Mouse (Mus musculus): ENCODE measurements at regions not wholly inside any gene's neighbourhood (a gene's known extent, or its start where the extent isn't known, plus 50 kb on each side); places are given as distances from the start of the nearest gene placed in this dataset.

- TF ChIP-seq POLR2AphosphoS2 (IDR thresholded peaks at IDR 0.05; ENCODE audit: low read length) (no peak), USF1 (IDR thresholded peaks at IDR 0.05; ENCODE audit: low read depth, low read length) (no peak), TBP (IDR thresholded peaks at IDR 0.05; ENCODE audit: low read depth, low read length) (no peak), JUND (IDR thresholded peaks at IDR 0.05; ENCODE audit: low read depth, low read length) (no peak), MXI1 (IDR thresholded peaks at IDR 0.05; ENCODE audit: low read depth, low read length) (no peak)
Measured at GRCm38 (mm10) chr3:15158926-15159325, 173.2 kb downstream of the Gm9733 start.

DNA sequence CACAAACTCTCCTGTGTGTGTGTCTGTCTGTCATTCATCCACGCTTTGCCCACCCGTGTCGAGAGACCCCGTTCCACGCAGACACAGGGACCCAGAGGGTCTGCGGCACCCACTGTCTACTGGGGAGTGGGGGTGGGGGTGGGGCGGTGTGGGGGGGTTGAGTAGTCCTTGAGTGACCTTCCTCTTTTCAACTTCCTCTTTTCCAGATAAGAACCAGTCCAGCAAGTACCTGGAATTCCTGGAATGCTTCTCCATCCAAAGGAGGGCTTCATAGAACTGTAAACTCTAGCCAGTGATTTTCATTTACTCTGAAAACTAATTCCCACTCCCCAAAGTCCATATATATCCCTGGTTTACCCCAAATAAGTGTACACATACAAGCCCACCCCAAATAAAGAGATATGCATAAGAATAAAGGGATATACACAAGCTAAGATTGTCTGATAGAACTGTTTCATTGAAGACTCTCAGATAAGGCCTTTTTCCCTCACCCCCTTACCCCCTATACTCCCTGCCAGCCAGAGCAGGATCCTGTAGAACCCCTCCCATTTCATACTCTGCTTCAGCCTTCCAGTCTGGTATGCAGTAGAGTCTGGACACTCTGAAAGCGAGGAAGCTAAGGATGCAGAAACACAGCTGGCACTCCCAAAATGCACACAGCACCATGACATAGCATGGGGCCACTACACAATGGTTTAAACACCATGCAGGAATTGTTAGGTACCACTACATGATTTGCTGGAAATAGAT, 172.0 kb downstream of the Gm9733 start:
- Histone ChIP-seq H3K4me3 (ENCODE audit: control insufficient read depth in 1 of 2, insufficient read depth in 1 of 2, low read depth in 2 of 2, low read length in 2 of 2) (no peak overlapping the region), H3K9me3 (replicated peaks; ENCODE audit: insufficient read depth, low read length) (no peaks in the 10 kb centered on the region), H3K79me2 (ENCODE audit: control insufficient read depth, insufficient read depth, low read length, poor library complexity) (no peaks in the 10 kb centered on the region), H3K9ac (ENCODE audit: control insufficient read depth, low read depth, low read length, poor library complexity, severe bottlenecking) (no peak overlapping the region), H3K27ac (ENCODE audit: control insufficient read depth, low read depth, low read length) (no peak overlapping the region), H3K27me3 (ENCODE audit: control insufficient read depth in 1 of 2, insufficient read depth in 2 of 2, low read length in 2 of 2) (no peaks in the 10 kb centered on the region), H3K4me1 (ENCODE audit: control insufficient read depth in 1 of 2, insufficient read depth in 2 of 2, low read length in 2 of 2) (no peaks in the 10 kb centered on the region), H3K36me3 (ENCODE audit: control insufficient read depth in 1 of 2, insufficient read depth in 2 of 2, low read length in 2 of 2) (no peaks in the 10 kb centered on the region)
- no peak for DNase-seq (ENCODE audit: low read depth, low spot score)
- TF ChIP-seq MAX (IDR thresholded peaks at IDR 0.05; ENCODE audit: low read length) (no peak), ELF1 (IDR thresholded peaks at IDR 0.05; ENCODE audit: low read depth, low read length) (no peak), TAL1 (IDR thresholded peaks at IDR 0.05; ENCODE audit: low read length) (no peak), MAZ (IDR thresholded peaks at IDR 0.05; ENCODE audit: low read depth, low read length) (no peak), MEF2A (IDR thresholded peaks at IDR 0.05; ENCODE audit: extremely low read depth, insufficient replicate concordance, low read depth, low read length, poor library complexity, severe bottlenecking) (no peak), ZC3H11A (IDR thresholded peaks at IDR 0.05; ENCODE audit: low read depth, low read length) (no peak), E2F4 (IDR thresholded peaks at IDR 0.05; ENCODE audit: borderline replicate concordance, low read depth, low read length) (no peak), TBP (IDR thresholded peaks at IDR 0.05; ENCODE audit: low read depth, low read length) (no peak), TCF12 (IDR thresholded peaks at IDR 0.05; ENCODE audit: low read depth, low read length) (no peak), CTCF (IDR thresholded peaks at IDR 0.05 in 2 of 3, conservative IDR thresholded peaks at IDR 0.05 in 1 of 3; ENCODE audit: control insufficient read depth in 1 of 3, insufficient read depth in 1 of 3, low read depth in 2 of 3, low read length in 3 of 3, poor library complexity in 1 of 3, severe bottlenecking in 1 of 3) (no peak), CHD2 (IDR thresholded peaks at IDR 0.05; ENCODE audit: low read length) (no peak), MYC (IDR thresholded peaks at IDR 0.05; ENCODE audit: low read depth, low read length) (no peak), USF1 (IDR thresholded peaks at IDR 0.05; ENCODE audit: low read depth, low read length) (no peak), NRF1 (IDR thresholded peaks at IDR 0.05; ENCODE audit: insufficient read depth, low read depth, low read length, poor library complexity, severe bottlenecking) (no peak), CHD1 (IDR thresholded peaks at IDR 0.05; ENCODE audit: low read depth, low read length) (no peak), USF2 (IDR thresholded peaks at IDR 0.05; ENCODE audit: borderline replicate concordance in 1 of 2, insufficient read depth in 1 of 2, low read depth in 1 of 2, low read length in 2 of 2) (no peak), HCFC1 (IDR thresholded peaks at IDR 0.05; ENCODE audit: low read depth, low read length) (no peak)

More at GRCm38 (mm10) chr3:15158926-15159325, 173.2 kb downstream of the Gm9733 start:
- Histone ChIP-seq H3K4me3 (ENCODE audit: control insufficient read depth in 1 of 2, insufficient read depth in 1 of 2, low read depth in 2 of 2, low read length in 2 of 2) (no peak overlapping the region), H3K9me3 (replicated peaks; ENCODE audit: insufficient read depth, low read length) (no peaks in the 10 kb centered on the region), H3K27ac (ENCODE audit: control insufficient read depth, low read depth, low read length) (no peak overlapping the region), H3K9ac (ENCODE audit: control insufficient read depth, low read depth, low read length, poor library complexity, severe bottlenecking) (no peak overlapping the region), H3K4me1 (ENCODE audit: control insufficient read depth in 1 of 2, insufficient read depth in 2 of 2, low read length in 2 of 2) (no peaks in the 10 kb centered on the region), H3K27me3 (ENCODE audit: control insufficient read depth in 1 of 2, insufficient read depth in 2 of 2, low read length in 2 of 2) (no peaks in the 10 kb centered on the region), H3K79me2 (ENCODE audit: control insufficient read depth, insufficient read depth, low read length, poor library complexity) (no peaks in the 10 kb centered on the region), H3K36me3 (ENCODE audit: control insufficient read depth in 1 of 2, insufficient read depth in 2 of 2, low read length in 2 of 2) (no peaks in the 10 kb centered on the region)
- DNase-seq (ENCODE audit: low read depth, low spot score), result no peak

Measured in MEL (cell line).